Mouse (Mus musculus) layer of hippocampus, adult 9-11 months (tissue): ENCODE data around the gene Tmem259.

Experiments used
- DNase-seq: peaks from one replicate; pipeline ENCODE4 v3.0.0; 2022

Gene Tmem259

GRCm38 (mm10) chr10:79933145-79933679, 50.9 kb downstream of the Tmem259 start:
- DNase-seq: no peak

DNA sequence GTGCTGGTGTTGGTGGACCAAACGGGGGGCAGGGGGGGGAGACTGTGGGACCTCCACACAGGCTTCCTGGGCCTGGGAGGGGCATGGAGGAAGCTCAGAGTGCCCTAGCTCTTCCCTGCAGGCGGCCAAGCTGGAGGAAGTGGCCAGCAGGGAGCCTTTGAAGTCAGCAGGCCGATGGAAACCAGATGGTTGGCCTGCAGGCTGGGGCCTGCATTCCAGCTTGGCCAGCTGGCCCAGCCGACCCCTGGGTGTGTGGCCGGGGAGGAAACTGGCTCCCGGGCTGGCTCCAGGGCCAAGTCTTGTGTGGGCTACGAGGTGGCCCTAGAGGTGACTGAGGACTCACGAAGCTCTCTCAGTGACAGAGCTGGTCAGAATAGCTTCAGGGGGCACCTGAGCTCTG, 51.4 kb downstream of the Tmem259 start:
- DNase-seq: peak; percentile 48

- no peak for DNase-seq
Measured at GRCm38 (mm10) chr10:79931797-79932196, 52.3 kb downstream of the Tmem259 start.

DNA sequence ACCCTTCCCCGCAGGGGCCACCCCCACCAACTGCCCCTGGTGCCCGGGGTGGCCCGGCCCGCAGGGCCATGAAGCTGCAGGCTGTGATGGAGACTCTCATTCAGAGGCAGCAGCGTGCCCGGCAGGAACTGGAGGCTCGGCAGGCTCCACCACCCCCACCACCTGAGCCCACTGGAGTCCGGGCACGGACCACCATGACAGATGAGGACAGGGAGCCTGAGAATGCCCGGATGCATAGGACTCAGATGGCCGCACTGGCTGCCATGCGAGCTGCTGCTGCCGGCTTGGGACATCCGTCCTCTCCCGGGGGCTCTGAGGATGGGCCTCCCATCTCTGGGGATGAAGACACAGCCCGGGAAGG, 53.3 kb downstream of the Tmem259 start:
- no peak for DNase-seq

DNA sequence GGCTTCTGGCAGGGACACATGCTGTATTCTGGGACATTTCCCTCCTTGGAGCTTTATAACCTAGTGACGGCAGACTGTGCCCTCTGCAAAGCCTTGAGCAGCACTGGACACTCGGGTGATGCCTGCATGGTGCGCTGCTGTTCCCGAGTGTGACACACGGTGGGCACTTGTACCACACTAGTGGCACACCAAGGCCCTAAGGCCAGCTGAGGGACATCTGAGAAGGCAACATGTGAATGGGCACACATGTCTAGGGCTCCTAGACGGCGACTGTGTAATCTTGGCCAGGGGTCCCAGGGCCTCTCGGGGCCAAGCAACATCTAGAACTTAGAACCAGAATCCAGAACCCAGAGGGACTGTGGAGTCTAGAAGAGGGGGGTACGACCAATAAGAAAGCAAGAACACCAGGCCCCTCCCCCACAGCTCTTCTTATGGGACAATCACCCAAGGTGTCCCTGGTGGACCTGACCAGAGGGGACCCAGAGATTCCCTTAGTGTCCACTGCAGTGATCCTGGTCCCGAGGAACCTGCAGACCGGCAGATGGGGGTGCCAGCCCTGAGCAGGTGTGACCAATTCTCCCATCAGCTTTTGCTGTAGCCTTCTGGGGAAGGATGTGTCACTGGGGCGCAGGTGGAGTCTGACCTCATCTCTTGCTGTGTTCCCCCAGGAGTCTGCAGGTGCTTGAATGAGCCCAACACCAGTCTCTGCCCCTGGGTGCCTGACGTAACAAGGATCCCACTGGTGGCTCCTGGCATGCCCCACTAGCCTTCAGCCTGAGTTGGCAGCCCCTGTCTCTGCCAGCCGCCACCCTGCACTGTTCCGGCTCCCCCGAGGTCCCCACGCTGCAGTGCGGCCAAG, 53.9 kb downstream of the Tmem259 start:
- DNase-seq: no peak

GRCm38 (mm10) chr10:79928907-79929701, 55.0 kb downstream of the Tmem259 start:
- no peak for DNase-seq

DNA sequence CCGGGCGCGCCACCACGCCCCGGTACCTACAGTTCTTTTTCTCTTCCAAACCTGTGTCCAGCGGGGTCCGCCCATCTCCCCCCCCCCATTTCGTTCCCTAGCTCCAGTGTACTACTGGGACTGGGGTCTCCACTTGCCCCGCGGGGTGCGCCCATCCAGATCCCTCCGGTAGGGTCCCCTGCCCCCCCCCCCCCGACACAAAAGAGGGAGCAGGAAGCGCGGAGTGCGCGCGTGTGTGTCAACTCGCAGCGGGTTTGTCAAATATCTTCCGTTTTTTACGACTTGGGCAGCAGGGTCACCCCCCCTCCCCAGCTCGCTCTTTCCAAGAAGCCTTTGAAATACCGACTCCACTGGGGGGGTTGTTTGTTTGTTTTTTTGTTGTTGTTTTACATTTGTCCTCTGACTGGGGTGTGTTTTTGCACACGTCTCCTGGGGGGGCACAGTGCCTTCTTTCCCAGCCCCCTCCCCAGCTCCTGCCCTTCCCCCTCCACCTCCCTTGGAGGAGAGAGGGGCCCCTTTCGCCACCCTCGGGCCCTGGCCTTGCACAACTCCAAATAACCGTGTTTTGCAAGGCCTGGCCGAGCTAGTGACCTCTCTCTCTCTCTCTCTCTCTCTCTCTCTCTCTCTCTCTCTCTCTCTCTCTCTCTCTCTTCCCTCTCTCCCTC, 56.0 kb downstream of the Tmem259 start:
- peak; percentile 34 for DNase-seq

GRCm38 (mm10) chr10:79927324-79928029, 56.7 kb downstream of the Tmem259 start:
- DNase-seq: peak; percentile 47

- DNase-seq: peak; percentile 87
Measured at GRCm38 (mm10) chr10:79926491-79927323, 57.4 kb downstream of the Tmem259 start, which contains the start of gene Arid3a. Arid3a (plus strand) TSS chr10:79927043.

DNA sequence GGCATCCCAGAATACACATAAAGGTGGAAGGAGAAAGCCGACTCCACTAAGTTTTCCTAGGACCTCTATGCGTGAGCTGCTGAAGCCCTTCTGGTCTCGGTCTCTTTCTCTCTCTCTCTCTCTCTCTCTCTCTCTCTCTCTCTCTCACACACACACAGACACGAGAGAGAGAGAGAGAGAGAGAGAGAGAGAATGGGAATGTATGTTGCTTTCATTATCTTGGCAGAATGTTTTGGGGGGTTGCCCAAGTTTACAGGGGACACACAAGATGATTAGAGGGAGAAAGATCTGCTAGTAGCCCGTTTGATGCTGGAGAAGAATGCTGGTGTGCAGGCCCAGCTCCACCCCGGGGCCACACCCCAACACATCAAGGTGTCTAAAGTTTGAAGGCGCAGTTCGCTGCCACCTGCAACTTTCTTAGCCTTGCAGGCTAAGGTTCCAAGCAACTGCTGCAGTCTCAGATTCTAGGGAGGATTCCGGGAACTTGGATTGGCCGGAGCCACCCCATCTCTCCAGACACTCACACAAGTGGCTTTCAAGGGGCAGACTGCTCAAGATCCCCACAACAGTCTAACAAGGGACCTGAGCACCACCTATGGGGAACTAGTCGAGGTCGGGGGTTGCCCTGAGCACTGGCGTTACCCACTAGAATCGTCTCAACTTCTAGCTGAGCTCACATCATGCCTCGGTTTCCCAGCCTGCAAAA, 58.2 kb downstream of the Tmem259 start:
- no peak for DNase-seq

- DNase-seq: peak; percentile 85
Measured at GRCm38 (mm10) chr10:79924998-79925784, 58.9 kb downstream of the Tmem259 start.
